Mouse (Mus musculus) heart, postnatal 0 days (tissue): Measurements from ENCODE around the gene Tapbp. TPM values are rescaled to one million over a fixed set of nuclear protein-coding genes. Genes with fewer than 3 reads are reported as not detected.

Experiments
- ATAC-seq: fragments of 200-750 bp; cut with Nextera tagmentation; 2 replicates; pipeline ENCODE4 v1.8.0; 2017; ENCODE audit warnings: low read depth, moderate number of reproducible peaks, moderate library complexity; ENCODE audit not compliant: insufficient read depth
- DNase-seq: peaks from one replicate; pipeline ENCODE4 v3.0.0-alpha.2; 2016; ENCODE audit warnings: low spot score
- H3K27ac ChIP-seq: fragments of 300-500 bp; sonication (generic); 2 replicates; pipeline ENCODE4 v1.5.1; 2014; ENCODE audit warnings: low read depth, mild to moderate bottlenecking
- H3K27me3 ChIP-seq: fragments of 300-500 bp; sonication (generic); 2 replicates; pipeline ENCODE4 v1.6.1; 2014; ENCODE audit warnings: low read length, mixed read lengths; ENCODE audit not compliant: control insufficient read depth, insufficient read depth
- H3K36me3 ChIP-seq: fragments of 300-500 bp; sonication (generic); replicated peaks from 2 replicates; pipeline ENCODE4 v1.6.1; 2014; ENCODE audit warnings: low read length, mixed read lengths; ENCODE audit not compliant: control insufficient read depth, insufficient read depth
- H3K4me1 ChIP-seq: fragments of 300-500 bp; sonication (generic); 2 replicates; pipeline ENCODE4 v1.6.1; 2014; ENCODE audit warnings: antibody characterized with exemption; ENCODE audit not compliant: control insufficient read depth, insufficient read depth
- H3K4me2 ChIP-seq: fragments of 300-500 bp; sonication (generic); 2 replicates; pipeline ENCODE4 v1.6.1; 2014; ENCODE audit warnings: low read depth, mild to moderate bottlenecking, low read length, moderate library complexity
- H3K4me3 ChIP-seq: fragments of 300-500 bp; sonication (generic); 2 replicates; pipeline ENCODE4 v1.5.1; 2014; ENCODE audit warnings: low read depth, low read length
- H3K9ac ChIP-seq: fragments of 300-500 bp; sonication (generic); replicated peaks from 2 replicates; pipeline ENCODE4 v1.6.1; 2014; ENCODE audit warnings: low read depth, low read length, mixed read lengths
- H3K9me3 ChIP-seq: fragments of 300-500 bp; sonication (generic); replicated peaks from 2 replicates; pipeline ENCODE4 v1.6.1; 2016; ENCODE audit warnings: low read length; ENCODE audit not compliant: control insufficient read depth
- CTCF ChIP-seq: IDR thresholded peaks from 2 replicates; pipeline ENCODE4 v1.5.1; 2016; ENCODE audit warnings: antibody characterized with exemption, control low read depth, low read depth
- EP300 ChIP-seq: IDR thresholded peaks from 2 replicates; pipeline ENCODE4 v1.6.1; 2016; ENCODE audit warnings: antibody characterized with exemption, low read depth
- WGBS: fragments of 180-500 bp; shearing (Covaris S2); extraction: QIAGEN DNeasy Blood & Tissue Kit; methylation state at CpG from one replicate; pipeline ENCODE4 v1.1.7; 2014; 5-methylcytosine and 5-hydroxymethylcytosine counted together
- polyA plus RNA-seq: library from polyadenylated mRNA; unstranded; fragments of >200 nt; fragmentation: Nextera tagmentation; extraction: Ambion mirVana; gene quantifications from 2 replicates; pipeline ENCODE4 v1.2.1, GENCODE M21; 2015
- total RNA-seq: library from RNA; depleted of rRNA; stranded (reverse); fragments of >200 nt; gene quantifications from 2 replicates; pipeline ENCODE4 v1.2.3, GENCODE M21; 2014; ENCODE audit warnings: low replicate concordance

Gene Tapbp
- total and polyA plus RNA-seq, 2 experiments from 2014 or later: 51.3 to 84.1 TPM

DNA sequence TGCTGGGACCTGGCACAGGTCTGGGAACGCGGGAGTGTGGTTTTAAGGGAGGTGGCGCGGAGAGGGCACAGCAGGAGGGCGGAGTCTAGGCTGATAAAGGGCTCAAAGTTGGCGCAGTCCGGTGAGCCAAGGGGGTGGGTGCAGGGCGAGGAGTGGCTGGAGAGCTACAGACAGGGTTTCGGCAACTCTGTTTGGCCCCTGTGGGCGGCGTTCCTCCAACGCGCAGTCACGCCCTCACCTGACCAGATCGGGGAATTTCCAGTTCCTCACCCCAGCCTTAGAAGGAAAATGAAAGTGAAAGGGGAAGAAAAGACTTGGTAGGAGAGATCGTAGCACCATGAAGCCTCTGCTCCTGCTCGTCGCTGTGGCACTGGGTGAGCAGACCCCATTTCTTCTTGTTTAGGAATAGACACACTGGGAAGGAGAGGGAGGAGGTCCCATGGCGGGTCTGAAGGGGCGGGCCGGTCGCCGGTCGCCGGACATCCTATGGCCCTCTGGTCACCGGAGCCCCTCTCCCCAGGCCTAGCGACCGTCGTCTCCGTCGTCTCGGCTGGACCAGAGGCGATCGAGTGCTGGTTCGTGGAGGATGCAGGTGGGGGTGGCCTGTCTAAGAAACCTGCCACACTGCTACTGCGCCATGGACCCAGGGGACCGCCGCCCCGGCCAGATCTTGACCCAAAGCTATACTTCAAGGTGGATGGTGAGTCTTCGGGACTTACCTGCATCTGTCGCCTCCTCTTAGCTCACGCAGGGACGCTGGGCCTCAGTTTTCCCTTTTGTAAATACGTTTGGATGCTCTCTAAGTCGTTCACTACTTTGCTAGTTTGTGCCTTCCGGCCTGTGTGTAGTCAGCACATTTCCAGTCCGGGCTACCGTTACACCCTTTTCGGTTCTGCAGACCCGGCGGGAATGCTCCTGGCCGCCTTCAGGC lies 3.9 kb downstream of the Tapbp start:
- Histone ChIP-seq H3K4me1 (peaks cover 5% of the 10 kb centered on the region; the same call in 1 of the 2 replicates), H3K27me3 (no peaks in the 10 kb centered on the region), H3K9ac (peak overlapping the region; percentile 59), H3K27ac (peak overlapping the region; percentile 73), H3K4me3 (peak overlapping the region; percentile 66), H3K9me3 (no peaks in the 10 kb centered on the region), H3K36me3 (peaks cover 9% of the 10 kb centered on the region), H3K4me2 (peak overlapping the region; percentile 94)
- peak; percentile 42 for ATAC-seq
- DNase-seq: peak; percentile 86
- 0% methylated on average over 52 of the region's 52 CpGs for WGBS
- peak; percentile 24; the same call in 1 of the 2 replicates for TF ChIP-seq CTCF
- TF ChIP-seq EP300: no peak

DNA sequence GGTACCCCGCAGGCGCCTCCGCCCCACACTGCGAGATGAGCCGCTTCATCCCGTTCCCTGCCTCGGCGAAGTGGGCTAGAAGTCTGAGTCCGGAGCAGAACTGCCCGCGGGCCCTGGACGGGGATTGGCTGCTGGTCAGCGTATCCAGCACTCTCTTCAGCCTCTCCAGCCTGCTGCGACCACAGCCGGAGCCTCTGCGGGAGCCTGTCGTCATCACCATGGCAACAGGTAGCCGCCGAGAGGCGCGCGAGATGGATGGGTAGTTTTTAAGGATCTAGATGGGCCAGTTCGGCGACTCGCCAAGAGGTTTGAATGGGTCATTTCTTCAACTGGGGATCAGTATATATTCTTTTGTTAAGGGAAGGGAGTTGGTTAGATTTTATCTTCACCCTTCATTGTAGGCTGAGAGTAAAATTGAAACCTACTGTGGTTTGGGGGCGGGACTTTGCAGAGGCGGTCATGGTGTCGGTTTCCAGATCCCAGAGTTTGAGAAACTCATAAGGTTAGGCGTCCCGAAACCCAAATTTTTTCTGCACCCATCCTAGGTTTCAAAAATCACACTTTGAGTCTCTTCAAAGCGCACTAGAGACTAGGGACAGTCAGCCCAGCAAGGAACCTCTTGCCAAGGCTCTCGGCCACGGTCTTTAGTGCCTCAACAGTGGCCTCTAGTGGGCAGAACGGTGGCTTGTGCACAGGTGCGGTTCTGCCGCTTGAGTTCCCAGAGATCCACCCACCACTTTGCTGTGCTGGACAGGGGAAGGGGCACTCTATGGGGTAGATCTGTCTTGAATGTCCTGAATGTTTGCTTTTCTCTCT lies 4.8 kb downstream of the Tapbp start:
- peak overlapping the region; percentile 66 for H3K4me3 ChIP-seq
- 0 out of 2 replicates have a peak, but pooled peaks cover 3% of the 10 kb centered on the region for H3K36me3 ChIP-seq
- peak overlapping the region; percentile 73 for H3K27ac ChIP-seq
- DNase-seq (peak; percentile 70), ATAC-seq (peak; percentile 12; the same call in 1 of the 2 replicates)
- WGBS: 1% methylated on average over 36 of the region's 36 CpGs
- H3K27me3 ChIP-seq: no peaks in the 10 kb centered on the region
- peak overlapping the region; percentile 94 for H3K4me2 ChIP-seq
- H3K9ac ChIP-seq: peak overlapping the region; percentile 59
- peaks cover 5% of the 10 kb centered on the region; the same call in 1 of the 2 replicates for H3K4me1 ChIP-seq
- TF ChIP-seq EP300: no peak
- TF ChIP-seq CTCF: peak; percentile 85
- no peaks in the 10 kb centered on the region for H3K9me3 ChIP-seq

DNA sequence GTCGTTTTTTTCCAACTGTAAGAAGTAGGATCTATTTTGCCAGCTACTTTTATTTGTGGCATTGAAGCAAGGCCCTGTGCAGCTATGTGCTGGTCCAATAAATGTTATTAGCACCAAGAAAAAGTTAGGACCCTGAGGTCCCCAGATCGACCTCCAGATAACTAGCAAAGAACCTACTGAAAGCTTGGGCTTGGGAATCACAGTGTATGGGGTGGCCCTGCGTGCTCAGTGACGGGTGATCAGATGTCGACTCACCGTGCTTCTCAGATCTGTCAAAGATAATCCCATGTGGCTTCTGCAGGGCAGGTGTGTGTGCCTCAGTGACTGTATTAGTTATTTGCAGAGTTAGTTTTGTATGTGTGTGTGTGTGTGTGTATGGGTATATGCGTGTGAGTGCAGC lies 5.7 kb downstream of the Tapbp start:
- no peak overlapping the region for H3K4me3 ChIP-seq
- H3K9me3 ChIP-seq: no peaks in the 10 kb centered on the region
- H3K4me2 ChIP-seq: no peak overlapping the region
- 82% methylated on average over 7 of the region's 7 CpGs for WGBS
- 0 out of 2 replicates have a peak, but pooled peaks cover 9% of the 10 kb centered on the region for H3K36me3 ChIP-seq
- peaks cover 5% of the 10 kb centered on the region; the same call in 1 of the 2 replicates for H3K4me1 ChIP-seq
- ATAC-seq (no peak), DNase-seq (no peak)
- no peak overlapping the region for H3K27ac ChIP-seq
- TF ChIP-seq CTCF (no peak), EP300 (no peak)
- H3K27me3 ChIP-seq: no peaks in the 10 kb centered on the region
- H3K9ac ChIP-seq: no peak overlapping the region

DNA sequence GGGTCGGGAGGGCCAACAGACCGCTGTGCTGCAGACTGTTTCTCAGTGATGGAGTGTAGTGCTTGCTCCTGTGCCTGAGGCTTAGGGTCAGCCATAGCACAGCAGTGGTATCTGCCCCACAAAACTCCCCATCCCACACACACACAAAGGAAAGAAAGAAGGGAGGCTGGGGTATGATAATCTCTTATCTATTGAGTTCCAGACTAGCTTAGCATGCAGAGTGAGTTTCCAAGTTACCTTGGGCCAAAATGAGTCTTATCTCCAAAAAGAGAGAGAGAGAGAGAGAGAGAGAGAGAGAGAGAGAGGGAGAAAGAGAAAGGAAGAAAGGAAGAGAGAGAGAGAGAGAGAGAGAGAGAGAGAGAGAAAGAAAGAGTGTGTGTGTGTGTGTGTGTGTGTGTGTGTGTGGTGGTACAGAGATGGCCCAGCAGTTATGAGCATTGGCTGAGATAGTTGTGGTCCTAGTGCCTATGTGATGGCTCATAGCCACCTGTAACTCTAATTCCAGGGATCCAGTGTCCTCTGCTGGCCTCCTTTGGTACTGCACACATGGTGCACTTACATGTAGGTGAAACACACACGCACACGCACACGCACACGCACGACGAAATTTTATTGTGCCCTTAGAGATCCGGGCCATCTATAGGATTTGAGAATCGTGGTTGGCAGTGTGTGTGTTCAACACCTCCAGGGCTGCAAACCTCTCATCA lies 9.0 kb downstream of the Tapbp start:
- Histone ChIP-seq H3K27me3 (no peaks in the 10 kb centered on the region), H3K4me1 (no peaks in the 10 kb centered on the region), H3K9me3 (no peaks in the 10 kb centered on the region), H3K27ac (no peak overlapping the region), H3K36me3 (0 out of 2 replicates have a peak, but pooled peaks cover 15% of the 10 kb centered on the region), H3K4me3 (no peak overlapping the region), H3K4me2 (no peak overlapping the region), H3K9ac (no peak overlapping the region)
- 76% methylated on average over 10 of the region's 10 CpGs for WGBS
- DNase-seq (no peak), ATAC-seq (no peak)
- TF ChIP-seq EP300: no peak
- TF ChIP-seq CTCF: peak; percentile 41
